Mouse (Mus musculus) embryonic fibroblast, embryonic 13.5 days (primary cell): ENCODE measurements around the gene B4gat1.

Source experiments
- CTCF ChIP-seq: IDR thresholded peaks from 2 replicates; pipeline ENCODE4 v1.5.1; 2011; ENCODE audit warnings: mild to moderate bottlenecking, control low read depth, low read length, moderate library complexity, borderline replicate concordance; ENCODE audit not compliant: insufficient read depth
- POLR2A ChIP-seq: IDR thresholded peaks from 2 replicates; pipeline ENCODE4 v1.6.1; 2011; ENCODE audit warnings: low read depth, mild to moderate bottlenecking, control low read depth, low read length, moderate library complexity

- TF ChIP-seq CTCF: no peak
- TF ChIP-seq POLR2A: no peak
Measured at GRCm38 (mm10) chr19:5049325-5049724, 10.7 kb downstream of the B4gat1 start.
